Mouse (Mus musculus): ENCODE measurements at regions not wholly inside any gene's neighbourhood (a gene's known extent, or its start where the extent isn't known, plus 50 kb on each side); places are given as distances from the start of the nearest gene placed in this dataset.

DNA sequence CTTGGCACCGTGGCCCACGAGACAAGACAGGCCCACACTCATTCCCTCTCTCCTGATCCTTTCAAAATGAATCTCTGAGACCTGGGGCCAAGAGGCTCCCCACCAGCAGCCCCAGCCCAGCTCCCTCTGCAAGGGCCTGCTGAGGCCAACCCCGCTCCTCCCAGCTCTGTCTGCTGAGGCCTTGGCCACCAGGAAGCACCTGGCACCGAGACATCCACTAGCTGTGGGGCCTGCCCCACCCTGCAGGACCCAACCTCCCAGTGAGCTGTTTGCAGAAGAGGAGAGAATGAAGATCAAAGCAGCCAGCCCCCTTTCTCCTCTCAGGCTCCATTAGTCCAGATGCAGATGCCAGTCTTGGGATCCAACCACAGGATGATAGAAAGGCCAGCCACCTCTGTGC lies 241.3 kb downstream of the Bcl11b start:
- ATAC-seq (ENCODE audit: insufficient number of reproducible peaks, low FRiP score, low TSS enrichment, low read depth) = no peak
- Histone ChIP-seq H3K9ac (ENCODE audit: low read length) (no peak overlapping the region), H3K27ac (replicated peaks; ENCODE audit: low read depth, low read length) (no peak overlapping the region), H3K27me3 (ENCODE audit: control insufficient read depth, insufficient read depth, low read length) (no peaks in the 10 kb centered on the region), H3K4me3 (ENCODE audit: low read depth, low read length) (no peak overlapping the region), H3K9me3 (ENCODE audit: control insufficient read depth, low read length) (no peaks in the 10 kb centered on the region), H3K4me2 (ENCODE audit: low read depth, severe bottlenecking) (no peak overlapping the region), H3K36me3 (ENCODE audit: control insufficient read depth, insufficient read depth, low read length) (no peaks in the 10 kb centered on the region), H3K4me1 (ENCODE audit: control insufficient read depth, insufficient read depth, low read length) (peaks cover 9% of the 10 kb centered on the region)
- DNase-seq (ENCODE audit: low spot score) = no peak
- WGBS = 67% methylated on average over 4 of the region's 4 CpGs

DNA sequence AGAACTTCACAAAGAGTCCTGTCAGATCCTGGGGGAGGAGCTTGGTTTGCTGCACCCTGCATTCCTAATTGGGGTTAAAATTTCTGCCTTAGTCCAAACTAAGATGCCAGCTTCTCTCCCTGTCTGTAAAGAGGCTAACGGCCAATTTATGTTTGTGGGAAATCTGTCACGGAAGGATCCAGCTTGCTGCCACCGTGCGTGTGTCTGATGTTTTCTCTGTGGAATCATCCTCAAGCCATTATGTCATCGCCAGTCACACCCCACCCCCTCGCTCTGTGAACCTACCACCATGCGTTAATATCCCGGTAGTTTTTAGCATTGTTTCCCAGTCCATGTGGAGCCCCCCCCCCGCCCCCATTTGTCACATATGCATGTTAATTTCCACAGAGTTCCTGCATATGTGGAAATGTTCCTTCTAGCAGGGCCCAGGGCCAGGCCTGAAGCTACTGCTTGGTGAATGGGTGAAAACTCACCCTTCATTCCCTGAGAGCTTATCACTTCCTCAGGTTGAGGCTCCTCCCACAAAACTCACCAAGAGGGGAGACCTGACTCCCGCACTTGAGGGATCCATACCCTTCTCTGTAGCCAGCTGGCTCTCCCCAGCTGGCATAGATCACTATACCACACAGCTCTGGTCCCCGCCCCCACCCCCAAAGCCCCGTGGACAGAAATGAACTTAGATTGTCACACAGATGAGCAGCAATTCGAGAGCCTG lies 233.4 kb downstream of the Bcl11b start:
- DNase-seq (ENCODE audit: low spot score) (no peak), ATAC-seq (ENCODE audit: insufficient number of reproducible peaks, low FRiP score, low TSS enrichment, low read depth) (no peak)
- no peaks in the 10 kb centered on the region for H3K9me3 ChIP-seq (ENCODE audit: control insufficient read depth, low read length)
- H3K36me3 ChIP-seq (ENCODE audit: control insufficient read depth, insufficient read depth, low read length) = no peaks in the 10 kb centered on the region
- H3K4me3 ChIP-seq (ENCODE audit: low read depth, low read length) = no peak overlapping the region
- H3K27ac ChIP-seq (replicated peaks; ENCODE audit: low read depth, low read length) = no peak overlapping the region
- H3K4me2 ChIP-seq (ENCODE audit: low read depth, severe bottlenecking) = no peak overlapping the region
- H3K9ac ChIP-seq (ENCODE audit: low read length) = no peak overlapping the region
- H3K27me3 ChIP-seq (ENCODE audit: control insufficient read depth, insufficient read depth, low read length) = no peaks in the 10 kb centered on the region
- WGBS = 66% methylated on average over 13 of the region's 13 CpGs
- no peaks in the 10 kb centered on the region for H3K4me1 ChIP-seq (ENCODE audit: control insufficient read depth, insufficient read depth, low read length)

DNA sequence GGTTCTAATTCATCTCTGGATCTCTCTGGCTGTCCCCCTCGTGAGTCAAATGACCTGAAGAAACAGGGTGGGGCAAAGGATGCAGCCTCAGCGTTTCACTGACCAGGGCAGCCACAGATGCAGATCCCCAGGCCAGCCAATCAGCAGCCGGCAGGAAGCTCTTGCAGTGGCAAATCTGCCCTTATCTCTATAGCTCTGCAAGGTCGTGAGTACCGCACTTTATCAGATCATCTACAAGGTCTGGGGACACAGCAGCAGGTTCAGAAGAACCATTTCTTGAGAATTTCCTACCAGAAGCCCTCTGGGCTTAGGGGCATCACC lies 232.9 kb downstream of the Bcl11b start:
- H3K4me1 ChIP-seq (ENCODE audit: control insufficient read depth, insufficient read depth, low read length) = no peaks in the 10 kb centered on the region
- DNase-seq (ENCODE audit: low spot score) (no peak), ATAC-seq (ENCODE audit: insufficient number of reproducible peaks, low FRiP score, low TSS enrichment, low read depth) (no peak)
- no peaks in the 10 kb centered on the region for H3K9me3 ChIP-seq (ENCODE audit: control insufficient read depth, low read length)
- 13% methylated on average over 5 of the region's 5 CpGs for WGBS
- no peaks in the 10 kb centered on the region for H3K27me3 ChIP-seq (ENCODE audit: control insufficient read depth, insufficient read depth, low read length)
- no peak overlapping the region for H3K4me2 ChIP-seq (ENCODE audit: low read depth, severe bottlenecking)
- H3K4me3 ChIP-seq (ENCODE audit: low read depth, low read length) = no peak overlapping the region
- H3K36me3 ChIP-seq (ENCODE audit: control insufficient read depth, insufficient read depth, low read length) = no peaks in the 10 kb centered on the region
- no peak overlapping the region for H3K27ac ChIP-seq (replicated peaks; ENCODE audit: low read depth, low read length)
- H3K9ac ChIP-seq (ENCODE audit: low read length) = no peak overlapping the region

DNA sequence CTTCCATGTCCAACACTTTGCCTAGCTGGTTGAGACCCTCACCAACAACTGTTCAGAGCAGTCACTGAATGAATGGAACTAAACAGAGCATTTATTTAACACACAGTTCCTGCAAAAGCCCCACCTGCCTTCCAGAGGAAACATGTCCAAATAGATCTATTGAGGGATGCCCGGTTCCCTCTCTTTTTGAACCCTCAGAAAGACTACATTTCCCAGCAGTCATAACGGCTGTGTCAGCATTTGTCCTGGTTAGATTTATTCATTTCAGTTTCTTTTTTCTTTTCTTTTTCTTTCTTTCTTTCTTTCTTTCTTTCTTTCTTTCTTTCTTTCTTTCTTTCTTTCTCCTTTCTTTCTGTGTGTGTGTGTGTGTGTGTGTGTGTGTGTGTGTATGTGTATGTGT lies 232.1 kb downstream of the Bcl11b start:
- H3K4me1 ChIP-seq (ENCODE audit: control insufficient read depth, insufficient read depth, low read length) = no peaks in the 10 kb centered on the region
- H3K9ac ChIP-seq (ENCODE audit: low read length) = no peak overlapping the region
- H3K27me3 ChIP-seq (ENCODE audit: control insufficient read depth, insufficient read depth, low read length) = no peaks in the 10 kb centered on the region
- H3K27ac ChIP-seq (replicated peaks; ENCODE audit: low read depth, low read length) = no peak overlapping the region
- WGBS = 83% methylated on average over 2 of the region's 2 CpGs
- no peaks in the 10 kb centered on the region for H3K9me3 ChIP-seq (ENCODE audit: control insufficient read depth, low read length)
- H3K36me3 ChIP-seq (ENCODE audit: control insufficient read depth, insufficient read depth, low read length) = no peaks in the 10 kb centered on the region
- H3K4me2 ChIP-seq (ENCODE audit: low read depth, severe bottlenecking) = no peak overlapping the region
- no peak overlapping the region for H3K4me3 ChIP-seq (ENCODE audit: low read depth, low read length)
- DNase-seq (ENCODE audit: low spot score) (no peak), ATAC-seq (ENCODE audit: insufficient number of reproducible peaks, low FRiP score, low TSS enrichment, low read depth) (no peak)

DNA sequence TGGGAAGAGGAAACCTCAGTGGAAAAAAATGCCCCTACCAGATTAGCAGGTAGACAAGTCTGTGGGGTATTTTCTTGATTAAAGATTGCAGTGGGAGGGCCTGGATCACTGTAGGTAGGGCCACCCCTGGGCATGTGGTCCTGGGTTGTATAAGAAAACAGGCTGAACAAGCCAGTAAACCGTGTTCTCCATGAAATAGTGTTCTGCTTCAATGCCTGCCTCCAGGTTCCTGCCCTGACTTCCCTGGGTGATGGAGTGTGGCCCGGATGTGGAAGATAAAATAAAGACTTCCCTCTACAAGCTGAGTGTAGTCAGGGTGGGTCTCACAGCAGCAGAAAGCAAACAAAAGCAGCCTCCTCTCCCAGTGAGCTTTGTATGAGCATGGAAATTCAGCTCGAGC lies 231.6 kb downstream of the Bcl11b start:
- H3K27me3 ChIP-seq (ENCODE audit: control insufficient read depth, insufficient read depth, low read length) = no peaks in the 10 kb centered on the region
- no peaks in the 10 kb centered on the region for H3K36me3 ChIP-seq (ENCODE audit: control insufficient read depth, insufficient read depth, low read length)
- no peak overlapping the region for H3K4me2 ChIP-seq (ENCODE audit: low read depth, severe bottlenecking)
- no peaks in the 10 kb centered on the region for H3K4me1 ChIP-seq (ENCODE audit: control insufficient read depth, insufficient read depth, low read length)
- ATAC-seq (ENCODE audit: insufficient number of reproducible peaks, low FRiP score, low TSS enrichment, low read depth) (no peak), DNase-seq (ENCODE audit: low spot score) (no peak)
- no peak overlapping the region for H3K9ac ChIP-seq (ENCODE audit: low read length)
- no peaks in the 10 kb centered on the region for H3K9me3 ChIP-seq (ENCODE audit: control insufficient read depth, low read length)
- H3K27ac ChIP-seq (replicated peaks; ENCODE audit: low read depth, low read length) = no peak overlapping the region
- no peak overlapping the region for H3K4me3 ChIP-seq (ENCODE audit: low read depth, low read length)
- WGBS = 69% methylated on average over 3 of the region's 3 CpGs

DNA sequence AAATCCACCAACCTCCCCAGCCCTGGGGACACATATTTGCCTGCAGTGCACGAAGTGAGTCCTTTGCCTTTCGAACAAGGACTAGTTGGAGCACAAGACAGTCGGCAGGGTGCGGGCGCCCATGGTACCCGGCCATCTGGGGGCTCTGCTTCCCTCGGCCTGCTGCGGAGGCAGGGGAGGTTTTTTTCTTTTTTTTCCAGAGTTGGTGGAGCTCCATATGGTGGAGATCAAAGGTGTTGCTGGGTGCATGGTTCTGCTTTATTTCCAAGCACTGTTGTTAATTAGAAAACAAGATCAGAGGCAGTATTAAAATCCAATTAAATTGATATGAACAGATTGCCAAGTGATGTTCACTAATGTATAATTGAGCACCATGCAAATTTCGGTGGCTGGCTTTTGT lies 225.4 kb downstream of the Bcl11b start:
- H3K27me3 ChIP-seq (ENCODE audit: control insufficient read depth, insufficient read depth, low read length) = no peaks in the 10 kb centered on the region
- ATAC-seq (ENCODE audit: insufficient number of reproducible peaks, low FRiP score, low TSS enrichment, low read depth) = no peak
- H3K27ac ChIP-seq (replicated peaks; ENCODE audit: low read depth, low read length) = no peak overlapping the region
- 0 out of 2 replicates have a peak, but pooled peaks cover 3% of the 10 kb centered on the region for H3K4me1 ChIP-seq (ENCODE audit: control insufficient read depth, insufficient read depth, low read length)
- H3K36me3 ChIP-seq (ENCODE audit: control insufficient read depth, insufficient read depth, low read length) = no peaks in the 10 kb centered on the region
- DNase-seq (ENCODE audit: low spot score) = no peak
- no peak overlapping the region for H3K4me2 ChIP-seq (ENCODE audit: low read depth, severe bottlenecking)
- 42% methylated on average over 9 of the region's 9 CpGs for WGBS
- no peak overlapping the region for H3K4me3 ChIP-seq (ENCODE audit: low read depth, low read length)
- no peaks in the 10 kb centered on the region for H3K9me3 ChIP-seq (ENCODE audit: control insufficient read depth, low read length)
- H3K9ac ChIP-seq (ENCODE audit: low read length) = no peak overlapping the region

DNA sequence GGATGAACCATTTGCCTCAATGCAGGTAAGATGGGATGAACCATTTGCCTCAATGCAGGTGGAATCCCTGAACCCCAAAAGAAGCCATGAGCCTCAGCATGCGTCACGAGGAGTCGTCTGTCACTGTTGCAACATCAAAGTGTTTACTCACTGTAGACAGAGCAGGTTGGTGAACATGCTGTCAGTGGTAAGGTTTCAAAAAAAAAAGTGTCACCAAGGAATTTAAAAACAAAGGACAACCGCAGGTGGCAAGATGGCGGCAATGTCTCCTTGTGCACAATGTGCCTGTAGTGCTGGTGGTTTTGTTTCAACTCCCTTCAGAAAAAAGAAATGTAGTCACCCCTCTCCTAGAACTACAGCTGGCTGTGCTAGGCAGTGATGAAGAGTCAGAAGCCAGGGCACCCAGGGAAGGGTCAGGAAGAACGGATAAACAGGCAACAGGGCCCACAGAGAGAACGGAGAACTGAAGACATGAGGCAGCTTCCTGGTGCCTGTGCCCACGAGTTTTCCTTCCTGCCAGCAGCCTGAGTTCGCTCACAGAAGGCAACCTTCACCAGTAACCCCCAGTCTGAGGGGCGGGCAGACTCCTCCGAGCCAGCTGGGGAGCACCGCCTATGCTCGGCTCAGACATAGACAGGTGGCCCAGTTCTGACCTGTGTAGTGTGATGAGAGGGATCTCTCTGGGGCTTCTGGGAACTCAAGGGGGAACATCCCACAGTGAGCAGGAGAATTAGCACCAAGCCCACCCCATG lies 223.9 kb downstream of the Bcl11b start:
- H3K9me3 ChIP-seq (ENCODE audit: control insufficient read depth, low read length) = no peaks in the 10 kb centered on the region
- no peak for ATAC-seq (ENCODE audit: insufficient number of reproducible peaks, low FRiP score, low TSS enrichment, low read depth)
- H3K27ac ChIP-seq (replicated peaks; ENCODE audit: low read depth, low read length) = no peak overlapping the region
- H3K9ac ChIP-seq (ENCODE audit: low read length) = no peak overlapping the region
- H3K27me3 ChIP-seq (ENCODE audit: control insufficient read depth, insufficient read depth, low read length) = no peaks in the 10 kb centered on the region
- no peaks in the 10 kb centered on the region for H3K36me3 ChIP-seq (ENCODE audit: control insufficient read depth, insufficient read depth, low read length)
- DNase-seq (ENCODE audit: low spot score) = no peak
- no peak overlapping the region for H3K4me3 ChIP-seq (ENCODE audit: low read depth, low read length)
- WGBS = 89% methylated on average over 13 of the region's 13 CpGs
- H3K4me1 ChIP-seq (ENCODE audit: control insufficient read depth, insufficient read depth, low read length) = 0 out of 2 replicates have a peak, but pooled peaks cover 3% of the 10 kb centered on the region
- H3K4me2 ChIP-seq (ENCODE audit: low read depth, severe bottlenecking) = no peak overlapping the region

DNA sequence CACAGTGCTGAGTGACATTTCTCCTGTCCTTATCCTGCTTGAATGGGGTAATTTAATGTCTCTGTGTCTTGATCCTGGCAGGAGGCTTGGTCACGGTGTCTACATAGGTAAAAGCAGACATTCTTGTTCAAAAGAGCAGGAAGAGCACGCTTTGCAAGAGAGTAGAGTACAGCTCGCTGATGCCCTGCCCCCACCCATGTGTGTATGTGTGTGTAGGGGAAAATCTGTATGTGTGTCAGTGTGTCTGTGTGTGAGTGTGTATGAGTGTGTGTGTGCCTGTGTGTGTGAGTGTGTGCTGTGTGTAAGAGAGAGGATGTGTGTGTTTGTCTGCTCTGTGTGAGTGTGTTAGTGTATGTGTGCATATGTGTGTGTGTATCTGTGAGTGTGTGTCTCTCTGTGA lies 221.3 kb downstream of the Bcl11b start:
- ATAC-seq (ENCODE audit: insufficient number of reproducible peaks, low FRiP score, low TSS enrichment, low read depth) = no peak
- Histone ChIP-seq H3K4me3 (ENCODE audit: low read depth, low read length) (no peak overlapping the region), H3K27me3 (ENCODE audit: control insufficient read depth, insufficient read depth, low read length) (no peaks in the 10 kb centered on the region), H3K9ac (ENCODE audit: low read length) (no peak overlapping the region), H3K27ac (replicated peaks; ENCODE audit: low read depth, low read length) (no peak overlapping the region), H3K4me1 (ENCODE audit: control insufficient read depth, insufficient read depth, low read length) (0 out of 2 replicates have a peak, but pooled peaks cover 3% of the 10 kb centered on the region), H3K9me3 (ENCODE audit: control insufficient read depth, low read length) (no peaks in the 10 kb centered on the region), H3K36me3 (ENCODE audit: control insufficient read depth, insufficient read depth, low read length) (no peaks in the 10 kb centered on the region), H3K4me2 (ENCODE audit: low read depth, severe bottlenecking) (no peak overlapping the region)
- 75% methylated on average over 3 of the region's 3 CpGs for WGBS
- DNase-seq (ENCODE audit: low spot score) = no peak

Measured in limb, embryonic 11.5 days (tissue).